Mouse (Mus musculus) hindlimb bud, embryonic 11.5 days (tissue): Measurements from ENCODE around the gene Plce1.
"Not testable (repeated sequence)": the region's sequence is repeated elsewhere in the genome, so short reads cannot be mapped to it uniquely, and the experiment has no call there.

Experiments
- DNase-seq: peaks from one replicate; pipeline ENCODE4 v3.0.0-alpha.2; 2012; ENCODE audit warnings: low read depth, low spot score; ENCODE audit errors: extremely low spot score

Gene Plce1

GRCm38 (mm10) chr19:38488103-38488912 lies 7.4 kb downstream of the Plce1 start:
- DNase-seq = no peak

GRCm38 (mm10) chr19:38498233-38498632 lies 17.3 kb downstream of the Plce1 start:
- no peak for DNase-seq

- DNase-seq = no peak
Observed at GRCm38 (mm10) chr19:38504597-38504996, 23.7 kb downstream of the Plce1 start.

- no peak for DNase-seq
Observed at GRCm38 (mm10) chr19:38506131-38506530, 25.2 kb downstream of the Plce1 start.

GRCm38 (mm10) chr19:38507251-38507965 lies 26.5 kb downstream of the Plce1 start:
- no peak for DNase-seq

- DNase-seq = no peak
Observed at GRCm38 (mm10) chr19:38507966-38508625, 27.2 kb downstream of the Plce1 start.

GRCm38 (mm10) chr19:38514417-38515184 lies 33.7 kb downstream of the Plce1 start:
- DNase-seq = no peak

- DNase-seq = no peak
Observed at GRCm38 (mm10) chr19:38526855-38527254, 45.9 kb downstream of the Plce1 start.

- no peak for DNase-seq
Observed at GRCm38 (mm10) chr19:38527475-38527874, 46.6 kb downstream of the Plce1 start.

GRCm38 (mm10) chr19:38533230-38533629 lies 52.3 kb downstream of the Plce1 start:
- no peak for DNase-seq

- no peak for DNase-seq
Observed at GRCm38 (mm10) chr19:38539338-38539737, 58.4 kb downstream of the Plce1 start.

GRCm38 (mm10) chr19:38540549-38540948 lies 59.6 kb downstream of the Plce1 start:
- DNase-seq = no peak

GRCm38 (mm10) chr19:38549487-38550058 lies 68.7 kb downstream of the Plce1 start:
- no peak for DNase-seq

GRCm38 (mm10) chr19:38553551-38553950 lies 72.6 kb downstream of the Plce1 start:
- no peak for DNase-seq

- DNase-seq = no peak
Observed at GRCm38 (mm10) chr19:38555399-38555798, 74.5 kb downstream of the Plce1 start.

- no peak for DNase-seq
Observed at GRCm38 (mm10) chr19:38558816-38559215, 77.9 kb downstream of the Plce1 start.

- not testable (repeated sequence) for DNase-seq
Observed at GRCm38 (mm10) chr19:38561887-38562286, 81.0 kb downstream of the Plce1 start.

GRCm38 (mm10) chr19:38566156-38566555 lies 85.2 kb downstream of the Plce1 start:
- DNase-seq = no peak

- DNase-seq = no peak
Observed at GRCm38 (mm10) chr19:38566752-38567151, 85.8 kb downstream of the Plce1 start.

- no peak for DNase-seq
Observed at GRCm38 (mm10) chr19:38567331-38567730, 86.4 kb downstream of the Plce1 start.
